Mouse (Mus musculus): ENCODE data around the gene Vamp9. TPM values are rescaled to one million over a fixed set of nuclear protein-coding genes. Genes with fewer than 3 reads are reported as not detected.

The Vamp9 gene
- polyA plus RNA-seq (2021; fragmentation: Nextera tagmentation) = 1.2 and 1.3 TPM in 2 replicates
- long read RNA-seq, experiment 1, partial matches to known transcripts = 1 of 3 reads
- long read RNA-seq, experiment 1, other reads (novel, unspliced or antisense) = 1 of 3 reads
- long read RNA-seq, experiment 2, partial matches to known transcripts = 1 of 4 reads
- long read RNA-seq, experiment 2, other reads (novel, unspliced or antisense) = 3 of 4 reads

GRCm38 (mm10) chr5:99906181-99906956, at the start of gene Vamp9:
Gene Vamp9, plus strand, starts transcription at chr5:99906254.

GRCm38 (mm10) chr5:99978699-99979442, 72.8 kb downstream of the Vamp9 start, which contains the start of the genes Hnrnpd and 4930524J08Rik:
Gene Hnrnpd, minus strand, starts transcription at chr5:99978938.
Gene 4930524J08Rik, plus strand, starts transcription at chr5:99979061.

Other genes with a start within 250 kb of the Vamp9 start
- 6.6 and 6.7 TPM in 2 replicates for gene Rasgef1b, start 177.2 kb upstream of the Vamp9 start, polyA plus RNA-seq (2021; fragmentation: Nextera tagmentation)
- gene Hnrnpd, start 72.7 kb downstream of the Vamp9 start, polyA plus RNA-seq (2021; fragmentation: Nextera tagmentation) = 9.2 and 10.3 TPM in 2 replicates
- 1.2 and 2.9 TPM in 2 replicates for gene 4930524J08Rik, start 72.8 kb downstream of the Vamp9 start, polyA plus RNA-seq (2021; fragmentation: Nextera tagmentation)
- 51.0 and 56.5 TPM in 2 replicates for gene Hnrnpdl, start 133.4 kb downstream of the Vamp9 start, polyA plus RNA-seq (2021; fragmentation: Nextera tagmentation)
- 93.3 and 100 TPM in 2 replicates for gene Enoph1, start 133.7 kb downstream of the Vamp9 start, polyA plus RNA-seq (2021; fragmentation: Nextera tagmentation)